Mouse (Mus musculus) heart, adult 8-10 months (tissue): Measurements from ENCODE around the gene Gm17622. TPM values are rescaled to one million over a fixed set of nuclear protein-coding genes. Genes with fewer than 3 reads are reported as not detected.

Experiments
- DNase-seq: peaks from one replicate; pipeline ENCODE4 v3.0.0; 2022; ENCODE audit warnings: low spot score
- total RNA-seq, 4 experiments: library from RNA; stranded (reverse); gene quantifications; 2 replicates each; pipeline ENCODE4 v1.2.4; 2022

Gene Gm17622
- total RNA-seq, 4 experiments from 2014 or later, result not detected

DNA sequence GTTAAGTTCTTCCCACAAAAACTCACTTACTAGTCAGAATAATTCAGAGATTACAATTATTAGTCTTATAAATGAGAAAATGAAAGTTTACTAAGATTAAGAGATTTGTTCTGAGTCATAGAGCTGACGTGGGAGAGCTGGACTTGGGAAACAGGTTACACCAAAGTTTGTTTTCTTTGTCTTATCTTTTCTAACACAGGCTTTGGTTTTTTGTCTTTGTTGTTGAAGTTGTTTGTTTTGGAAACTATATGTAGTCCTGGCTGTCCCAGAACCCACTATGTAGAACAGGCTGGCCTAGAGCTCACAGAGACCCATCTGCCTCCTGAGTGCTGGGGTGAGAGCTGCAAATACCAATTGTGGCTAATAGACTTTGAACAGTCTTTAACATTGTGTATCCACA lies 20.7 kb downstream of the Gm17622 start:
- DNase-seq, result no peak

DNA sequence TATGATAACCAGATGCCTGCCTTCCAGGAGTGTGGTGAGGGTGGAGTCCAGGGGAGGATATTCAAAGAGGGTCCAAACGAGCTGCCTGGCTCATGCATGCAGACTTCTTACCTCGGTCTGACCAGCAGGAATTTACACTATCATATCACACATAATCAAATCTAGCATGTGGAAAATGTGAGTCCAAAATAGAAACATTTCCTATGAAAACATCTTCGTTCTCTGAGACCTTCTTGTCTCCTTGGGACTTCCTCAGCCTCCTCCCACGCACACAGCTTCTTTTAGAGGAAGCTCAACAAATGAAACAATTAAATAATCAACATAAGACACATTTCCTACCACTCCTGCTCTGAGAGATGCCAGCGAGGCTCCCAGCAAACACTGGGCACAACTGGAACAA lies 21.4 kb downstream of the Gm17622 start:
- peak; percentile 63 for DNase-seq

DNA sequence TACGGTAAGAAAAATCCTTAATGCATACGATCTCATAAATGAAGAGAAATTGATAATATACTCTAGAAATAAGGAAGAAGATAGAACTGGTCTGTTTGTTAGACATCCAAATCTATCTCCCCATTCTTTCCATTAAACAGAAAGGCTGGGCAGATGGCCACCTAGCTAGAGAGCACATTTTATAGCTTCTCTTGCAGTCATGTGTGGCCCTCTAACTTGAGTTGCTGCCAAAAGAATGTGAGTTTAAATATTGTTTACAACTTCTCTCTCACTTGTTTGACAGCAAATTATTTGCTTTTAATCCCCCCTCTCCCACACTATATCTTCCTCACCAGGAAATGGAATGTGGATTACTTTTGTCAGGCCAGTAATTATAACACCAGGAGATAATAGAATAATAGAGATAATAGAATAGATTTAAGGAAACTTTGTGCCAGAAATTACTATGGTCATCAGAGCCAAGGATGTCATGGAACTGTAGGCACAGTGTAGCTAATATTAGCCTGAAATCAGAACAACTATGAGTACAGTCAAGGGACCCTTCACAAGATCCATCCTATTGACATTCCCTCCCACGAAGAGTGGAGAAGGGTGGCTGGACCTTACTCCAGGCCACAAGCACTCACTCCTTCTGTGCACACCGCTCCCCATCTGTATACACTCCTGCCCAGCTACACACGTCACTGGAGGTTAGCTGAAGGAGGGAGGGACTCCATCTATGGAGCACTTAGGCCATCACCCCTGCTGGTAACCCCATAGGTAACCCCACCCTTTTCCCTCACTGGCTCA lies 23.8 kb downstream of the Gm17622 start:
- DNase-seq, result no peak

DNA sequence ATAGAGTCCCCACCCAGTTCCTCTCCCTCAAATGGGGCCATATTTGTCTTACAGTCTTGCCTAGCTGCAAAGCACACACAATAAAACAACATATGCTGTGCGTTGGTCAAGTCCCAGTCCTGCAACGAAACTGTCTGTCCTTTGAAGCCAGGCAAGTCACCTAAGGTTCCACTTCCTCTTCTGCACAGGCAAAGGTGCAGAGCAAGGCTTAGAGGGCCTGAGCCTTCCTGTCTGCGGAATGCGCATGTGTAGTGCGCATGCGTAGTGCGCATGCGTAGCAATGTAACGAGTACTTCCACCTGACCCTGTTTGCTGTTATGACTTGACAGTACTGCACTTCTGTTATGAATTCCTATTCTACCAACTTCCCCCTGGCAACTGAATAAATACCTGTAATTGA lies 25.7 kb downstream of the Gm17622 start:
- DNase-seq, result no peak

DNA sequence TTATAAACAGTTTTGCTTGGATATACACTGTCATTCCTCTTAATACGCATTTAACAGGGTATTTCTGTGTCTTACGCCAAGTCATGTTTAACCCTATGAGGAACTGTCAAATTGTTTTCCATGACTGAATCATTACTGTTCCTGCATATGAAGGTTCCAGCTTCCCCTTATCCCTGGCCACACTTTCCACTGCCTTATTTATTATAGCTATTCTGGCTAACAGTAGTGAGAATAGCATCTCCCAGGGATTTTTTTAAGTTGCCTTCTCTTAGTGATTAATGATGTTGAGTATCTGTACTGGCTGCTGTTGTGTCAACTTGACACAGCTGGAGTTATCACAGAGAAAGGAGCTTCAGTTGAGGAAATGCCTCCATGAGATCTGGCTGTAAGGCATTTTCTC lies 26.8 kb downstream of the Gm17622 start:
- DNase-seq, result no peak

DNA sequence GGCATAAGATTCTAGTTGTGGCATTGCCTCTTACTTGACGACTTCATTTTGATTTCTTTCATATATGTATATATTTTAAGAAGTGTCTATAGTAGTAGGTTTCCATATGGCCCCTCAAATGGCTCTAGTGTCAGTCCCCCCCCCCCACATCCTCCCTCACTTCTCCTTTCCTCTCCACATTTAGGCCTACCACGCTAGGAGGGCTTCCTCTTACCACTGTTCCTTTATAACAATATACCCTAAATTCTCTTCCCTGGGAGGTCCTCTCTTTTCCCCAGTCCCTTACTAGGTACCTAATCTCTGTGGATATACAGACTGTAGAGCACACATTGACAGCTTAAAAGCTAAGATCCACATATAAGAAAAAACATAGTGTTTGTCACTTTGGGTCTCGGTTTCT lies 30.8 kb downstream of the Gm17622 start:
- DNase-seq, result no peak

DNA sequence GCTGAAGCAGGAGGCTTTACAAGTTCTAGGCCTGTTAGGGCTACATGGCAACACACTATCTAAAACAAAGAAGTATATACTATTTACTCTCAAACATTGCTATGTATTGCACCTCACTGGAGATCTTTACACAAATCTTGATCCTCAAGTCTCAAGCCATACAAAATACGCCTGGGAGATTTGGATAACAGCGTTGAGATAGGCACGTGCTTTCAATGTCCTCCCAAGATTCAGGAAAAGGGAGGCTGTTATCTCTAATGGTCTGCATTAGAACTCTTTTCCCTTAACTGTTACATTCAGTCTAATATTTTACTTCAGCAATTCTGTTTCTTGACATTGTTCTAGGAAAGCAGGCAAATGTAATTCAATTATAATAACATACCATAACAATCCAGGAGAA lies 36.5 kb downstream of the Gm17622 start:
- DNase-seq, result no peak

DNA sequence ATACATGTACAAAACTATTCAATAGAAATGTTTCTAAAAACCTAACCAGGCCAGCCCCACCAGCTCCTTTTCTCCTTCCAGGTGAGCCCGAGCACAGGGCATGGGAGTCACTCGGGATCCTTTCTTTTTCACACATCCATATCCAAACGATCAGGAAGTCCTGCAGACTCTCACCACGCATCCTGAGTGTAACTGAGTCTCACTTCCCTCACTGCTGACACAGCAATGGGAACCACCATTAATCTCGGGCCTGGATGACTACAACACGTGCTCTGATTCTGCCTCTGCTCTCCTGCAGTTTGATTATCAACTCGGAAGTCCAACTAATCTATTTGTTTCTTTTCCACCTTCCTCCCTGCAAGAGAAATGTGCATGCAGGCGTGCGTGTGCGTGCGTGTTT lies 37.3 kb downstream of the Gm17622 start:
- DNase-seq, result no peak

DNA sequence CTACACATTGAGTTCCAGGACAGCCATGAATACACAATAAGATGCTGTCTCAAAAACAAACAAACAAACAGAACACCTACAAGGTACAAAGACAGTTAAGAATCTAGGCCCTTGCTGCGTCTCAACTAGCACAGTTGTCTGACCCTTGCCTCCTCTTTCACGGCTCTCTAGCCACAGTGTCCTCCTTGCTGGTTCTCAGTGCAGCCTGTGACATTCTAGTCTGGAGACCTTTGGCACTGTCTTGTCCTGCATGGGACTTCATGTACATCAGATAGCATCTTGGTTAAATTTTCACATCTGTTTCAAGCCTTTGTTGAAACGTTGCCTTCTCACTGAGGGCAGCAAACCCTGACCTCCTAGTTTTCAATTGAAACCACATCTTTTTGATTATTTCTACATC lies 38.2 kb downstream of the Gm17622 start:
- DNase-seq, result no peak

DNA sequence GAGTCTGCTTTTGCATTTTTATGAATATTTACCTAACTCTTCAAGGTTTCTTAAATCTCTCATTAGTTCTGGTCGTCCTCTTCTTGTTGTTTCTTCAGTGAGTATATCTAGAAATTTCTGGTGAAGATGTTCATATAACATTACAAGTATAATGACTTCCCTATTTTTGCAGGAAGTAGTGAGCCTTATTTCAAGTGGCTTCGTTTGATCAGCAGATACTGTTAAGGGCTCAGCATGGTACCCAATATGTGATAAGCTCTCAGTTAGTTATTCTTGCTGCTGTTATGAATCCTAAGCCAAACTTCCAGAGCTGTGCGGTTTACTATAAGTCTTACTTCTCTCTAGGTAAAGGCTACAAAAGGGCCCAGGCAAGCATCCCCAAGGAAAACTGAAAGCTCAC lies 39.0 kb downstream of the Gm17622 start:
- DNase-seq, result no peak

DNA sequence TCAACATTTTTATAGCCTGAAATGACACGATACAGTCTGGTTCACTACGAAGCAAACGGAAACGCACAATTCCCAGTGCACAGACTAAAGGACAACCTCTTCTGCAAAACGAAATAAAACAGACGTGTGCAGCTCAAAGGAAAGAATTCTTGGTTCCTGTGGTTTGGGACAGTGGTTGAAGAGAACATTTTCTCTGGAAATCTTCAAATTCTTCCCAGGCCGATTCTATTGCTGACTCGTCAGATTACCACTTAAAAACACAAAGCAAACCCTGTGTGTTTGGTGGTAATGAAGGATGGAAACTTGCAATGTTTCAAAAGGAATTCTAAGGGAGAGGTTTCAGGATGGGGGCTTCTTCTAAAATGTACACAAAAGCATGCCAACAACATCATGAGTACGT lies 39.5 kb downstream of the Gm17622 start:
- DNase-seq, result no peak

DNA sequence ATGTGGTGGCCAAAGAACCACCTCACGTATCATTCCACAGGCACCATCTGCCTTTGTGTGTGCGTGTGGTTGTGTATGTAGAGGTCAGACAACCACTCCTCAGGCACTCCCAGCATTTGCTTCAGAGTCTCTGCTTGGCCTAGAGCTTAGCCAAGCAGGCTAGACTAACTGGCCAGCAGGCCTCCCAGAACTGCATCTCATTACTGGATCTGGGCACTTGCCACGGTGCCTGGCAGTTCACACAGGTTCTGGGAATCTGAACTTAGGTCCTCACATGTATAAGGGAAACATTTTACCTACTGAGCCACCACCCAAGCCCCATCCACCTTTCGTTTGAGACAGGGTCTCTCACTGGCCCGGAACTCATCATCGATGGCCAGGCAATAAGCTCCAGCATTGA lies 41.6 kb downstream of the Gm17622 start:
- no peak for DNase-seq

DNA sequence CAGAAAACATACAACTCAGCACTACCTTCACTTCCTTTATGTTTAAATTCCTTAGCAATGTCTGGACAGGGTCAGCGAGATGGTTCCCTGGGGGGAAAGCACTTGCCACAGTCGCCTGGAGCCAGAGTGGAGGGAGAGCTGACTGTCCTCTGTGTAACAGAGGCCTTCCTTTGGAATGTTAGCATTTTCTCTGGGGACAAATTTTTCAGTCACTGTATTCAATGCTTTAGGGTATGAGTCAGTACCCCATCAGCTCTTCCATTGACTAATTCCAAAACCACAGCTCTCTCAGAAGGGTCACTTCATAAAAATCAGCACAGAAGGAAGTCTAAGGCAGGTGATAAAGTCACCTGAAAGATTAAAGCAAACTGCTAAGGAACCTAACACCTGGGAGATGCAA lies 43.2 kb downstream of the Gm17622 start:
- no peak for DNase-seq

DNA sequence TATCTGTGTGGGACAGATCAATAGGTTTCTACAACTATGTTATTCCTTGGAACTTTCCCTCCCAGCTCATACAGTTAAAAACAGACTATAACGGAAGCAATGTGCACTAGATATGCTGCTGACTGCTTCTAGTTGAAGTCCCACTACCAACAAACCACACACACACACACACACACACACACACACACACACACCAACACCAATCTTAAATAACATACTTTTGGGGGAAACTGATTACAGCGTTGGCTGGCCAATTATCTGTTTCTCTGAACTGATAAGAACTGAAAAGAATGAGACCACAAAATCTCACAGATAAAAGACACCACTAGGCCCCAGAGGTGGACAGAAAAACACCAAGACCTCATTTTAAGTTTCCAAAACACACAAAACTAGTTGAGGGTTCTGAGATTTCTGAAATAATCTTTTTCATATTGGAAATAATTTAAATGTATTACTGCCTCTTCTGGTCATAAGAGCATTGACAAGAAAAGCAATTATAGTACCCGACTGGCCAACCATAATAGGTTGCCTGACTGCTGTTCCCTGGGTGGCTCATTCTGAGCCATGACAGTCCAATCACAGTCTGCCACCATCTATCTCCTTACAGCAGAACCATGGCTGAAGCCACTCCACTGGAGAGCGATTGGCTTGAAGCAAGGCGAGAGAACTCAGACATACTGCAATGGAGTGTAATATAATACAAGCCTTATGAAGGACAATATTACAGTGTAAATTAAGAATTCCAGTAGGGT lies 46.5 kb downstream of the Gm17622 start:
- DNase-seq, result no peak

DNA sequence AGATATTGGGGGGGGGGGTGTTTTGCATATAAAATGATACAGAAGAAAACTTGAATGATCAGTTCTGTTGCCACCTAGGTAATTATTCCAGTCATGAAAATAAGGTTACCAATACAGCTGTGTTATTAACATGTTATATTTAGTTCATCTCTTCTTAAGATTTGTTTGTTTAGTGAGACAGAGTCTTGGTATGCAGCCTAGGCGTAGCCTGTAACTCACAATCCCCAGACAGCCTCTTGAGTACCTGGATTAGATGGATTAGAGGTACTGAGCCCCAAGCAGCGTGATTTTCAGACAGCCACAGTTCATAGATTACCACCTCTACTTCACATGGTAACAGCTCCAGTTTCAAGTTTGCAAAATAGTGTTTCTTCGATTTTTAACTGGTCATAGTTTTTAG lies 47.6 kb downstream of the Gm17622 start:
- DNase-seq, result no peak

Other genes starting within 250 kb of the Gm17622 start
- gene Poc5, start 102.4 kb upstream of the Gm17622 start, total RNA-seq, result 10 to 100 TPM in 3 of 4 experiments, 1 to 10 TPM in 1; 9.4 to 12.7 (median 11.0) TPM
- 1 to 10 TPM; 1.1 TPM for gene Ankdd1b, start 19.5 kb upstream of the Gm17622 start, total RNA-seq
- 1 to 10 TPM; 4.2 to 5.1 (median 4.5) TPM for gene Polk, start 51.8 kb downstream of the Gm17622 start, total RNA-seq
- gene Col4a3bp, start 51.9 kb downstream of the Gm17622 start, total RNA-seq, result 10 to 100 TPM; 34.6 to 39.3 (median 37.5) TPM
- 1 to 10 TPM; 5.5 to 8.7 (median 7.1) TPM for gene Hmgcr, start 180.2 kb downstream of the Gm17622 start, total RNA-seq